Mouse (Mus musculus) cerebellum, adult 8-10 months (tissue): Measurements from ENCODE around the gene Nus1.

Source experiments
- DNase-seq: peaks from one replicate; pipeline ENCODE4 v3.0.0; 2022

Nus1 gene

GRCm38 (mm10) chr10:52417998-52418860 lies 882 bp downstream of the Nus1 start:
- no peak for DNase-seq

- no peak for DNase-seq
Observed at GRCm38 (mm10) chr10:52418931-52419330, 1.6 kb downstream of the Nus1 start.

GRCm38 (mm10) chr10:52419402-52419801 lies 2.1 kb downstream of the Nus1 start:
- DNase-seq = no peak

- no peak for DNase-seq
Observed at GRCm38 (mm10) chr10:52420526-52420925, 3.2 kb downstream of the Nus1 start.

- no peak for DNase-seq
Observed at GRCm38 (mm10) chr10:52421716-52422115, 4.4 kb downstream of the Nus1 start.

- DNase-seq = no peak
Observed at GRCm38 (mm10) chr10:52423097-52423496, 5.8 kb downstream of the Nus1 start.

- no peak for DNase-seq
Observed at GRCm38 (mm10) chr10:52426314-52426980, 9.1 kb downstream of the Nus1 start.

GRCm38 (mm10) chr10:52427634-52428415 lies 10.5 kb downstream of the Nus1 start:
- no peak for DNase-seq

GRCm38 (mm10) chr10:52430953-52431352 lies 13.6 kb downstream of the Nus1 start:
- DNase-seq = no peak

- no peak for DNase-seq
Observed at GRCm38 (mm10) chr10:52434836-52435235, 17.5 kb downstream of the Nus1 start.

- DNase-seq = no peak
Observed at GRCm38 (mm10) chr10:52460614-52461013, 43.3 kb downstream of the Nus1 start.

GRCm38 (mm10) chr10:52463941-52464739 lies 46.8 kb downstream of the Nus1 start:
- DNase-seq = no peak

GRCm38 (mm10) chr10:52471520-52471919 lies 54.2 kb downstream of the Nus1 start:
- DNase-seq = no peak
